Mouse (Mus musculus): ENCODE data around the gene Grtp1. TPM values are rescaled to one million over a fixed set of nuclear protein-coding genes. Genes with fewer than 3 reads are reported as not detected.
A peak's percentile ranks its signal among the peaks of the same experiment; 100 is the strongest.

Grtp1 gene
- polyA plus RNA-seq, 1 experiment, result 19.0 TPM

- Histone ChIP-seq H3K4me3 (replicated peaks; ENCODE audit: extremely low read depth, low read depth, low read length) (no peak overlapping the region), H3K4me1 (ENCODE audit: control insufficient read depth, insufficient read depth, low read length) (no peaks in the 10 kb centered on the region; the same call in 1 of the 2 replicates)
- 61% methylated on average over 8 of the region's 8 CpGs for WGBS
- TF ChIP-seq POLR2A (IDR thresholded peaks at IDR 0.05; ENCODE audit: borderline replicate concordance, extremely low read depth, low read depth, low read length) (no peak), CTCF (IDR thresholded peaks at IDR 0.05; ENCODE audit: insufficient read depth, low read length) (no peak)
- peak; percentile 36 for DNase-seq
Observed at GRCm38 (mm10) chr8:13190235-13190634, 10.2 kb downstream of the Grtp1 start.

GRCm38 (mm10) chr8:13188857-13189256, 11.6 kb downstream of the Grtp1 start:
- TF ChIP-seq CTCF (IDR thresholded peaks at IDR 0.05; ENCODE audit: insufficient read depth, low read length) (no peak), POLR2A (IDR thresholded peaks at IDR 0.05; ENCODE audit: borderline replicate concordance, extremely low read depth, low read depth, low read length) (no peak)
- Histone ChIP-seq H3K4me1 (ENCODE audit: control insufficient read depth, insufficient read depth, low read length) (no peaks in the 10 kb centered on the region; the same call in 1 of the 2 replicates), H3K4me3 (replicated peaks; ENCODE audit: extremely low read depth, low read depth, low read length) (no peak overlapping the region)
- no peak for DNase-seq
- 78% methylated on average over 1 of the region's 1 CpGs for WGBS

GRCm38 (mm10) chr8:13188052-13188555, 12.3 kb downstream of the Grtp1 start:
- TF ChIP-seq POLR2A (IDR thresholded peaks at IDR 0.05; ENCODE audit: borderline replicate concordance, extremely low read depth, low read depth, low read length) (no peak), CTCF (IDR thresholded peaks at IDR 0.05; ENCODE audit: insufficient read depth, low read length) (no peak)
- Histone ChIP-seq H3K4me1 (ENCODE audit: control insufficient read depth, insufficient read depth, low read length) (no peaks in the 10 kb centered on the region; the same call in 1 of the 2 replicates), H3K4me3 (replicated peaks; ENCODE audit: extremely low read depth, low read depth, low read length) (no peak overlapping the region)
- WGBS, result 88% methylated on average over 13 of the region's 13 CpGs
- no peak for DNase-seq

- 61% methylated on average over 7 of the region's 7 CpGs for WGBS
Observed at GRCm38 (mm10) chr8:13187638-13188037, 12.8 kb downstream of the Grtp1 start.

GRCm38 (mm10) chr8:13187229-13187628, 13.2 kb downstream of the Grtp1 start:
- no peak for TF ChIP-seq POLR2A (IDR thresholded peaks at IDR 0.05; ENCODE audit: borderline replicate concordance, extremely low read depth, low read depth, low read length)
- no peak for TF ChIP-seq CTCF (IDR thresholded peaks at IDR 0.05; ENCODE audit: insufficient read depth, low read length)
- no peak for DNase-seq
- no peaks in the 10 kb centered on the region; the same call in 1 of the 2 replicates for H3K4me1 ChIP-seq (ENCODE audit: control insufficient read depth, insufficient read depth, low read length)
- no peak overlapping the region for H3K4me3 ChIP-seq (replicated peaks; ENCODE audit: extremely low read depth, low read depth, low read length)
- WGBS, result 71% methylated on average over 9 of the region's 9 CpGs

More at GRCm38 (mm10) chr8:13187638-13188037, 12.8 kb downstream of the Grtp1 start:
- no peak overlapping the region for H3K4me3 ChIP-seq (replicated peaks; ENCODE audit: extremely low read depth, low read depth, low read length)
- TF ChIP-seq CTCF (IDR thresholded peaks at IDR 0.05; ENCODE audit: insufficient read depth, low read length), result no peak
- TF ChIP-seq POLR2A (IDR thresholded peaks at IDR 0.05; ENCODE audit: borderline replicate concordance, extremely low read depth, low read depth, low read length), result no peak
- no peaks in the 10 kb centered on the region; the same call in 1 of the 2 replicates for H3K4me1 ChIP-seq (ENCODE audit: control insufficient read depth, insufficient read depth, low read length)
- no peak for DNase-seq

GRCm38 (mm10) chr8:13186819-13187218, 13.6 kb downstream of the Grtp1 start:
- 57% methylated on average over 8 of the region's 8 CpGs for WGBS
- no peaks in the 10 kb centered on the region; the same call in 1 of the 2 replicates for H3K4me1 ChIP-seq (ENCODE audit: control insufficient read depth, insufficient read depth, low read length)
- no peak overlapping the region for H3K4me3 ChIP-seq (replicated peaks; ENCODE audit: extremely low read depth, low read depth, low read length)
- DNase-seq, result no peak
- TF ChIP-seq POLR2A (IDR thresholded peaks at IDR 0.05; ENCODE audit: borderline replicate concordance, extremely low read depth, low read depth, low read length) (no peak), CTCF (IDR thresholded peaks at IDR 0.05; ENCODE audit: insufficient read depth, low read length) (no peak)

GRCm38 (mm10) chr8:13181691-13181976, 18.8 kb downstream of the Grtp1 start:
- TF ChIP-seq CTCF (IDR thresholded peaks at IDR 0.05; ENCODE audit: insufficient read depth, low read length) (no peak), POLR2A (IDR thresholded peaks at IDR 0.05; ENCODE audit: borderline replicate concordance, extremely low read depth, low read depth, low read length) (no peak)
- 50% methylated on average over 2 of the region's 2 CpGs for WGBS
- Histone ChIP-seq H3K4me3 (replicated peaks; ENCODE audit: extremely low read depth, low read depth, low read length) (no peak overlapping the region), H3K4me1 (ENCODE audit: control insufficient read depth, insufficient read depth, low read length) (peaks cover 4% of the 10 kb centered on the region; the same call in 1 of the 2 replicates)
- no peak for DNase-seq

- WGBS, result 61% methylated on average over 18 of the region's 18 CpGs
- Histone ChIP-seq H3K4me3 (replicated peaks; ENCODE audit: extremely low read depth, low read depth, low read length) (no peak overlapping the region), H3K4me1 (ENCODE audit: control insufficient read depth, insufficient read depth, low read length) (peaks cover 4% of the 10 kb centered on the region; the same call in 1 of the 2 replicates)
- TF ChIP-seq CTCF (IDR thresholded peaks at IDR 0.05; ENCODE audit: insufficient read depth, low read length) (no peak), POLR2A (IDR thresholded peaks at IDR 0.05; ENCODE audit: borderline replicate concordance, extremely low read depth, low read depth, low read length) (no peak)
- no peak for DNase-seq
Observed at GRCm38 (mm10) chr8:13180911-13181690, 19.3 kb downstream of the Grtp1 start.

- 55% methylated on average over 9 of the region's 9 CpGs for WGBS
- Histone ChIP-seq H3K4me1 (ENCODE audit: control insufficient read depth, insufficient read depth, low read length) (peaks cover 4% of the 10 kb centered on the region; the same call in 1 of the 2 replicates), H3K4me3 (replicated peaks; ENCODE audit: extremely low read depth, low read depth, low read length) (no peak overlapping the region)
- no peak for DNase-seq
- TF ChIP-seq POLR2A (IDR thresholded peaks at IDR 0.05; ENCODE audit: borderline replicate concordance, extremely low read depth, low read depth, low read length) (no peak), CTCF (IDR thresholded peaks at IDR 0.05; ENCODE audit: insufficient read depth, low read length) (no peak)
Observed at GRCm38 (mm10) chr8:13180408-13180807, 20.0 kb downstream of the Grtp1 start.

- DNase-seq, result no peak
- TF ChIP-seq POLR2A (IDR thresholded peaks at IDR 0.05; ENCODE audit: borderline replicate concordance, extremely low read depth, low read depth, low read length), result no peak
- TF ChIP-seq CTCF (IDR thresholded peaks at IDR 0.05; ENCODE audit: insufficient read depth, low read length), result no peak
- Histone ChIP-seq H3K4me1 (ENCODE audit: control insufficient read depth, insufficient read depth, low read length) (peaks cover 4% of the 10 kb centered on the region; the same call in 1 of the 2 replicates), H3K4me3 (replicated peaks; ENCODE audit: extremely low read depth, low read depth, low read length) (no peak overlapping the region)
- WGBS, result 61% methylated on average over 7 of the region's 7 CpGs
Observed at GRCm38 (mm10) chr8:13179948-13180347, 20.5 kb downstream of the Grtp1 start.
